Mouse (Mus musculus) spleen, adult 2 months (tissue): ENCODE results near the gene Xylt1. TPM values are rescaled to one million over a fixed set of nuclear protein-coding genes. Genes with fewer than 3 reads are reported as not detected.

ENCODE experiments used
- DNase-seq, 2 experiments: peaks; one replicate each; pipeline versions ENCODE4 v3.0.0 to v3.0.0-alpha.2; 2012 to 2021; ENCODE audit warnings: low spot score in 2 of 2, low read depth in 1 of 2
- H3K27ac ChIP-seq: fragments of 200-500 bp; 2 replicates; pipeline ENCODE4 v1.5.1; 2012; ENCODE audit warnings: low read length, inconsistent platforms; ENCODE audit not compliant: insufficient read depth
- H3K27me3 ChIP-seq: fragments of 200-500 bp; 2 replicates; pipeline ENCODE4 v1.6.1; 2012; ENCODE audit warnings: mild to moderate bottlenecking, moderate library complexity, low read length, inconsistent platforms; ENCODE audit not compliant: control insufficient read depth, insufficient read depth
- H3K36me3 ChIP-seq: fragments of 200-500 bp; 2 replicates; pipeline ENCODE4 v1.6.1; 2012; ENCODE audit warnings: mild to moderate bottlenecking, low read length, inconsistent platforms; ENCODE audit not compliant: control insufficient read depth, insufficient read depth
- H3K4me1 ChIP-seq: fragments of 200-500 bp; 2 replicates; pipeline ENCODE4 v1.6.1; 2011; ENCODE audit warnings: inconsistent platforms; ENCODE audit not compliant: control insufficient read depth, insufficient read depth, insufficient read length
- H3K4me3 ChIP-seq: fragments of 200-500 bp; 2 replicates; pipeline ENCODE4 v1.5.1; 2011; ENCODE audit warnings: mild to moderate bottlenecking, inconsistent platforms; ENCODE audit not compliant: insufficient read depth, insufficient read length; ENCODE audit errors: extremely low read depth
- CTCF ChIP-seq: fragments of 200-500 bp; IDR thresholded peaks from 2 replicates; pipeline ENCODE4 v1.5.1; 2011; ENCODE audit warnings: mild to moderate bottlenecking, inconsistent platforms; ENCODE audit not compliant: insufficient read depth, insufficient read length, insufficient replicate concordance; ENCODE audit errors: extremely low read depth
- POLR2A ChIP-seq: fragments of 200-500 bp; IDR thresholded peaks from 2 replicates; pipeline ENCODE4 v1.6.1; 2011; ENCODE audit warnings: low read depth, low read length, inconsistent platforms
- WGBS: fragments of 180-500 bp; shearing (Covaris S2); methylation state at CpG from one replicate; pipeline ENCODE4 v1.1.7; 2018; 5-methylcytosine and 5-hydroxymethylcytosine counted together
- polyA plus RNA-seq: library from polyadenylated mRNA; depleted of rRNA; stranded (reverse); fragments of >200 nt; gene quantifications from 2 replicates; pipeline ENCODE4 v1.2.3, GENCODE M21; 2012

The Xylt1 gene
- polyA plus RNA-seq, 1 experiment, result 7.8 TPM

GRCm38 (mm10) chr7:117532651-117533050 lies 151.9 kb downstream of the Xylt1 start:
- H3K27me3 ChIP-seq, result no peaks in the 10 kb centered on the region
- H3K27ac ChIP-seq, result no peak overlapping the region
- 27% methylated on average over 3 of the region's 3 CpGs for WGBS
- H3K36me3 ChIP-seq, result no peaks in the 10 kb centered on the region
- H3K4me3 ChIP-seq, result no peak overlapping the region
- H3K4me1 ChIP-seq, result peaks cover 10% of the 10 kb centered on the region; the same call in 1 of the 2 replicates
- no peak for TF ChIP-seq CTCF
- TF ChIP-seq POLR2A, result no peak
- DNase-seq, result no peak

- no peaks in the 10 kb centered on the region for H3K36me3 ChIP-seq
- 85% methylated on average over 5 of the region's 5 CpGs for WGBS
Observed at GRCm38 (mm10) chr7:117533164-117533563, 152.4 kb downstream of the Xylt1 start.

GRCm38 (mm10) chr7:117539931-117540330 lies 159.2 kb downstream of the Xylt1 start:
- DNase-seq, result no peak
- Histone ChIP-seq H3K27ac (no peak overlapping the region), H3K27me3 (no peaks in the 10 kb centered on the region), H3K4me1 (no peaks in the 10 kb centered on the region; the same call in 1 of the 2 replicates), H3K4me3 (no peak overlapping the region), H3K36me3 (no peaks in the 10 kb centered on the region)
- no peak for TF ChIP-seq CTCF
- no peak for TF ChIP-seq POLR2A
- WGBS, result 78% methylated on average over 5 of the region's 5 CpGs

More at GRCm38 (mm10) chr7:117533164-117533563, 152.4 kb downstream of the Xylt1 start:
- no peaks in the 10 kb centered on the region for H3K27me3 ChIP-seq
- TF ChIP-seq POLR2A (no peak), CTCF (no peak)
- no peak overlapping the region for H3K4me3 ChIP-seq
- peaks cover 10% of the 10 kb centered on the region; the same call in 1 of the 2 replicates for H3K4me1 ChIP-seq
- DNase-seq, result no peak
- H3K27ac ChIP-seq, result no peak overlapping the region

- no peaks in the 10 kb centered on the region for H3K36me3 ChIP-seq
- no peak overlapping the region for H3K4me3 ChIP-seq
- no peaks in the 10 kb centered on the region for H3K27me3 ChIP-seq
- no peaks in the 10 kb centered on the region; the same call in 1 of the 2 replicates for H3K4me1 ChIP-seq
- no peak for DNase-seq
- no peak overlapping the region for H3K27ac ChIP-seq
- TF ChIP-seq CTCF (no peak), POLR2A (no peak)
- 58% methylated on average over 5 of the region's 5 CpGs for WGBS
Observed at GRCm38 (mm10) chr7:117540413-117540812, 159.6 kb downstream of the Xylt1 start.

GRCm38 (mm10) chr7:117541056-117541455 lies 160.3 kb downstream of the Xylt1 start:
- Histone ChIP-seq H3K4me3 (no peak overlapping the region), H3K27ac (no peak overlapping the region), H3K4me1 (no peaks in the 10 kb centered on the region; the same call in 1 of the 2 replicates), H3K36me3 (no peaks in the 10 kb centered on the region), H3K27me3 (no peaks in the 10 kb centered on the region)
- 76% methylated on average over 1 of the region's 1 CpGs for WGBS
- no peak for DNase-seq
- TF ChIP-seq CTCF (no peak), POLR2A (no peak)

GRCm38 (mm10) chr7:117541681-117542080 lies 160.9 kb downstream of the Xylt1 start:
- Histone ChIP-seq H3K27me3 (no peaks in the 10 kb centered on the region), H3K4me1 (no peaks in the 10 kb centered on the region; the same call in 1 of the 2 replicates), H3K36me3 (no peaks in the 10 kb centered on the region), H3K4me3 (no peak overlapping the region), H3K27ac (no peak overlapping the region)
- WGBS, result 82% methylated on average over 3 of the region's 3 CpGs
- no peak for TF ChIP-seq CTCF
- no peak for TF ChIP-seq POLR2A
- DNase-seq, result no peak

- TF ChIP-seq CTCF (no peak), POLR2A (no peak)
- 83% methylated on average over 8 of the region's 8 CpGs for WGBS
- no peaks in the 10 kb centered on the region for H3K27me3 ChIP-seq
- 0 out of 2 replicates have a peak overlapping the region, but pooled peaks have one; percentile 6 for H3K27ac ChIP-seq
- no peaks in the 10 kb centered on the region; the same call in 1 of the 2 replicates for H3K4me1 ChIP-seq
- H3K4me3 ChIP-seq, result no peak overlapping the region
- no peaks in the 10 kb centered on the region for H3K36me3 ChIP-seq
- no peak for DNase-seq
Observed at GRCm38 (mm10) chr7:117543041-117543440, 162.3 kb downstream of the Xylt1 start.
